Mouse (Mus musculus) olfactory bulb, adult 2 months (tissue): ENCODE measurements around the gene Dct.

Experiments used
- CTCF ChIP-seq: fragments of 200-500 bp; IDR thresholded peaks from 2 replicates; pipeline ENCODE4 v1.5.1; 2012; ENCODE audit warnings: low read depth, mild to moderate bottlenecking, low read length, moderate library complexity; ENCODE audit not compliant: insufficient read depth
- POLR2A ChIP-seq: fragments of 200-500 bp; IDR thresholded peaks from 2 replicates; pipeline ENCODE4 v1.6.1; 2012; ENCODE audit warnings: mild to moderate bottlenecking, low read depth, low read length, moderate library complexity; ENCODE audit not compliant: insufficient read depth

DNA sequence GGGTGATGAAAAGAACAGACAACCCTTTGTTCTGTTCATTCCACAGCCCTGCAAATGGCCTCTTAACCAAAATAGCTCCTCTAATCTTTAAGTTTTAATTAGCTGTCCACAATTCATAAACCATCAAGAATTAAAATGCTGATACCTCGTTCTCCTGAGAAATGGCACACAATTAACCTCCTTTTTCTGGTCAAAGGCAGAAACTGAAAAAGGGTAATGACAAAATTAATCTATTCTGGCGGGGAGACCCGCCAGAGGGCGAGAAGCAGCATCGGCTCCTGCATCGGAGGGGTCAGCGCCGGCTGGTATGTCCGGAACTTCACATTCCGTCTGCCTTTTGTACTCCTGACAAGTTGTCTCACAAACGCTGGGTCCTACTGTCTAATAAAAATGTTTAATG is 28.6 kb upstream of the Dct start:
- TF ChIP-seq POLR2A (no peak), CTCF (no peak)
